Mouse (Mus musculus) cerebellum, adult 9-11 months (tissue): ENCODE data around the gene Pcx.
A peak's percentile ranks its signal among the peaks of the same experiment; 100 is the strongest.

Source experiments
- DNase-seq: peaks from one replicate; pipeline ENCODE4 v3.0.0; 2022

Gene Pcx

DNA sequence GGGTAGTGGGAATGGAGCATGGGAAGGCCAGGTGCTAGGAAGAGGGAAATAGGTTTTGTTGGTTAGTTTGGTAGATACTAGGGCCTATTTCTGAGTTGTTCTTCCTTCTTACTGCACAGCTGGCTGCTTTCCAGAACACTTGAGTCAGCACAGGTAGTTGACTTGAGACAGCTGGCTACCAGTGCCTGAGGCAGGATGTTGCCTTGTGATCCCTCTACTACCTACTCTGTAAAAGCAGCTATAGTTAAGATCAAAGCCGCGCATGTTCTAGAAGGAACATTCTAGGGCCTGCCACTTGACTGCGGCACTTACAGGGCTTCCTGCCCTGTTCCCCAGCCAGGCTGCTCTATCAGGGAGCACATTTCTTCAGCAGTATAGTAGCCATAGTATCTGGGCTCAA is 79.8 kb downstream of the Pcx start:
- DNase-seq: no peak

DNA sequence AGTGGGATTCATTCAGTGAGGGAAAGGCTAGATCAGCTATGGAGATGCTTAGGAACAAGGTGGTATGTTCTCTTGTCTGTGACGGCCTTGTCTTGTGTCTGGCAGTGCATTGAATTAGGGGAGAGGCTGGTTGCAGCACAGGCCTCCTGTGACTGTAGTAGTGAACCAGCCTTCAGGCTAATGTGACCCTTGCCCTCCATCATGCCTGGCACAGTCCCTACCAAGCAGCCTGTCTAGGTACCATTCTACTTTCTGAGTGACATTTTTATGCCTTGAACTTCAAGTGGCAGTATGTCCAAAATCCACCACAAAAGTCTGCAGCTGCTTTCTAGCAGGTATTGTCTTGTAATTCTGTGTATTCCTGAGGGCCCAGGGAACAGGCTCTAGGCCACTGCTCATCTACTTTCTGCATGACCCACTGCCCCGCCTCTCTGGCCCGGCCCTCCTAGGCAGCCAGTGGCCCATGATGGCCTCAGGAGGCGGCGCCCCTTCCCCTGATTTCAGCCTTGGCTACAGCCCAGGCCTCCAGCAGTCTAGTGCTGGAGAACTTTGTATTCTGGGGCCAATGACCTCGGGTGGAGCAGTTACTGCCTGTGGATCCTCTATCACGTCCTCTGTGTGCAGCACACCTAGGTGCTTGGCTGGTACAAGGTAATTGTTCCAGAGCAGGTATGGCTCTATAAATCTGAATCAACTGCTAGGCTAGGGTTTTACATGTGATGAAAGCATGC is 83.7 kb downstream of the Pcx start:
- no peak for DNase-seq

DNA sequence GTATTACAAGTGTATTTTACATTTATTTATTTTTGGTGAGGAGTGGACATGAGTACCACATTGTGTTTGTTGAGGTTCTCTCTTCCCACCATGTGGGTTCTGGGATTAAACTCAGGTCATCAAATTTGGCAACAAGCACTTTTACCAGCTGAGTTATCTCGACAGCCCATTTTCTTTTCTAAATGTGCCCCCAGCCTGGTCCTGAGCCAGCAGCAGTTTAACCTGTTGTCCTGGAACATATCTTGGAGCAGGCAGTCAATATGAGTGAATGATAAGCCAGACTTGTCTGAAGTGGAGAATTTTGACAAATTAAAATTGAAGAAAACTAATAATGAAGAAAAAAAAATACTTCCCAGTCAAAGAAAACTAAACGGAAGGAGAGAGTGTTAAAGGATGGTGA is 85.8 kb downstream of the Pcx start:
- no peak for DNase-seq

- DNase-seq: no peak
Observed at GRCm38 (mm10) chr19:4602459-4602858, 92.2 kb downstream of the Pcx start.

DNA sequence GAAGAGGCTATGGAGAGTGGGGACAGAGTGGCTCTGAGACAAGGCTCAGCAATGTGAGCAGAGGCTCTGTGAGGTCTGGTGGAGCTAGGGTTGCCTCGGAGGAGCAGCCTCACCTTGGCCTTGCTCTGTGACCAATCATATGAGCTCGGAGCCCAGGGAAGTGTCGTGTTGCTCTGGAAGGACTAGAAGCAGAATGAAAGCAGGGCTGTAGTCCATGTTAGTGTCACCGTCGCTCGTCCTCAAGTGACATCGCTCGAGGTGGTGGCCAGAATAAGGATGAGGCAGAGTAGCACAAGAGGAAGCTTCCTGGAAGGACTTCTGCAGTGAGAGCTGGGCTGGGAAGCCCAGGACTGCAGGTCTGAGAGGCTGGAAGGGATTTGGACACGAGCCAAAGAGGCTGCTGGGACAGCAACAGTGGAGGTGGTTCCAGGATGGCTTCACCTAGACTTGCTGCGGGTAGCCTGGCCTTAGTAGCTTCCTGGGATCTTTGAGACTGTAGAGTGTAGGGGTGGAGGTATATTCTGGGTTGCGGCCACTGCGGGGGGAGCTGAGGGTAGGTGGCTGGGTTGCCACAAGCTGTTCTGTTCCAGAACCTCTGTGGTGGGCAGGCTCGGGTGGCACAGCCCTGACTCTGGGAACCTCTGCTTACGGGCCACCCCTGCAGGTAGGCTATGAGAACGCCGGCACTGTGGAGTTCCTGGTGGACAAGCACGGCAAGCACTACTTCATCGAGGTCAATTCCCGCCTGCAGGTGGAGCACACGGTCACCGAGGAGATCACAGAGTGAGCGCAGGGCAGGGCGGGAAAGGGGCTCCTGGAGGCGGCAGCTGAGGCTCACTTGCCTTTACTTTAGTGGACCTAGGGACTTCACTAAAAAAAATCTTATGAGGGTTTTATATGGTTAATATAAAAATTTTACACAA is 93.8 kb downstream of the Pcx start:
- DNase-seq: peak; percentile 50

DNA sequence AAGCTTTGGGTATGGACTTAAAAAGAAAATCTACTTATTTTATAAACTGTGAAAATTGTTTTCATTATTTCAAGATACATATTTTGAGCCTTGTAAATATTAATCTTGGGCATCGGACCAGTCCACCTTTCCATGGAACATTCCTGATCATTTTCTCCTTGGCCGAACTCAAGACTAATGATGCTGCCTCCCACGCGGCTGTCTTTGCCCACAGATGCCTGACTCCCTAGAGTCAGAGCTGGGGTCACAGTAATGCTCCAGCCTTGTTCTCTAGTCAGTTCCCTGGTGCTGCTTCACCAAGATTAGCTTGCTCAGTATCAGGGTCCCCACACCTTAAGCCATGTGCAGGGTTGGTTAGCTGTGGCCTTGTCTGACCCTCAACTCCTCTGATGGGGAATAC is 95.4 kb downstream of the Pcx start:
- DNase-seq: no peak

DNA sequence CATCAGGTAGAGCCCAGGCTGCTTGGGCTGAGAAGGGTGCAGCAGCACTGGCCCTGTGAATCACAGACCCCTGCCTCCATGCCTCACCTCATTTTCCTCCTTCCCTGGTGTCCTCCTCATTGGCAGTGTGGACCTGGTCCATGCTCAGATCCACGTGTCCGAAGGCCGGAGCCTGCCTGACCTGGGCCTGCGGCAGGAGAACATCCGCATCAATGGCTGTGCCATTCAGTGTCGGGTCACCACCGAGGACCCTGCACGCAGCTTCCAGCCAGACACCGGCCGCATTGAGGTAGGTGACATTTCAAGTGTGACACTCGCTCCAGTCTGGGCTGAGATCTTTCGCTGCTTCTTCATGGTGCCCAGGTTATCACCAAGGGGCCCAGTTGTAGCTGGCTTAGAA is 97.1 kb downstream of the Pcx start:
- DNase-seq: no peak

DNA sequence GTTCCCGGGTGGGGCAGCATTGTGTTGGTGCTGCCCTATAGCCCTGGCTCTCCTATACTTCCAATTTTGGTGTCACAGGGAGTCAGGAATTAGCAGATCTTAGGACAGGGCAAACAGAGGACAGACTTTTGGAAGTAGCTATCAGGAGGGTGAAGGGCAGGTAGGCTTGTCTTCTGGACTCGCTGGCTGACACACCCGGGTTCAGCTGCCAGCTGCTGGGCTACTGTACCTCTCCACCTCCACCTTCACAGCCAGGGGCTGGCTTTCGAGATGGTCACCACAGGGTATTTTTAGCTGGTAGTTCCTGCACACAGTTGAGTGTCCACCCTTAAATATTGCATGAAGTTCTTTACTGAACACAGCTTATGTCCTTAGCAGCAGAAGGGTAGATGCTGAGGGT is 98.2 kb downstream of the Pcx start:
- no peak for DNase-seq

DNA sequence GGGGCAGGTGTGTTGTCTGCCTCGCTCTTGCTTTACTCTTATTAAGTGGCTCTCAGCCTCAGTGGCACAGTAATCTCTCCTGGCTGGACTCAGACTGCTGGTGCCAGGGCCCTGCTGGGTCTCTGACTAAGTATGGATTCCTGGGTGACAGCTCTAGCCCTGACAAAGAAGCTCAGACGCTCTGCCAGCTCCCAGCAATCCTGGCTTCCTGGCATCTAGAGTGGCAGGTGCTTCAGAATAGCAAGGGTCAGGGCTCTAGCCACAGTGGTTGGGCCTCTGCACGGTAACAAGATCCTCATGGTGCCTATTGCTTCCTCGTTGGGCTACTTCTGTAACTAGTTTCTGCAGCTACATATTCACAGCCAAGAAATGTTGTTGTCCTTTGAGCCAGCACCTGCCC is 99.8 kb downstream of the Pcx start:
- no peak for DNase-seq

DNA sequence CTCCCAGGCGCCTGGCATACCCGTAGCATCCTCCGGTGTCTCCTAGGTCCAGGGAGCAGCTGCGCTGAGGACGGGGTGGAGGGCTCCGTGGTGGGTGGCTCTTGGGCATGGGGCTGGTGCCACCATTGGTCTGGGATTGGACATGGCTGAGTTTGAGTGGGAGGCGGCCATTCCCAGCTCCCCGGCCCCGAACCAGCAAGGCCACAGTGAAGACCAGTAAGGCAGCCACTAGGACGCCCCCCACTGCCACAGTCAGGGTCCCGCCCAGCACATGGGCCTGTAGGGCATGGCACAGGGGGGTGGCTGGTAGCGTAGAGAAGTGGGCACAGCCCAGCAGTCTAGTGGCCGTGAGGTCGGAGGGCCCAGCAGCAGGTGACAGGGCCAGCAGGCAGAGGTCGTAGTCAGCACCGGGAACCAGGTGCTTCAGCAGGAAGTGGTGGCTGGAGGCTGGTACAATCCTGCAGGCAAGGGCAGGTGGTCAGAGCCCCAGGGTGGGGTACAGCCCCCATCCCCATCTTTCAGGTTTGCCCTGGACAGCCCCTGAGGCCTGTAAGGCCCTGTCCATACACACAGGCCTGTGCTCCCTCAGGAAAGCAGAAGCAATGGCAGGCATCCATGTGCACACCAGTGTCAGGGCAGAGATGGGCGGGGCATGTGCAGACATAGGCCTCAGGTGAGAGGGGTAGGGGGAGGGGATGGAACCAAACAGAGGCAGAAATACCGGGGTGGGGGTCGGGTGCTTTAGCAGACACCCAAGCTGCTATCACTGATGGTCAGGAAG is 102.1 kb downstream of the Pcx start:
- peak; percentile 57 for DNase-seq

DNA sequence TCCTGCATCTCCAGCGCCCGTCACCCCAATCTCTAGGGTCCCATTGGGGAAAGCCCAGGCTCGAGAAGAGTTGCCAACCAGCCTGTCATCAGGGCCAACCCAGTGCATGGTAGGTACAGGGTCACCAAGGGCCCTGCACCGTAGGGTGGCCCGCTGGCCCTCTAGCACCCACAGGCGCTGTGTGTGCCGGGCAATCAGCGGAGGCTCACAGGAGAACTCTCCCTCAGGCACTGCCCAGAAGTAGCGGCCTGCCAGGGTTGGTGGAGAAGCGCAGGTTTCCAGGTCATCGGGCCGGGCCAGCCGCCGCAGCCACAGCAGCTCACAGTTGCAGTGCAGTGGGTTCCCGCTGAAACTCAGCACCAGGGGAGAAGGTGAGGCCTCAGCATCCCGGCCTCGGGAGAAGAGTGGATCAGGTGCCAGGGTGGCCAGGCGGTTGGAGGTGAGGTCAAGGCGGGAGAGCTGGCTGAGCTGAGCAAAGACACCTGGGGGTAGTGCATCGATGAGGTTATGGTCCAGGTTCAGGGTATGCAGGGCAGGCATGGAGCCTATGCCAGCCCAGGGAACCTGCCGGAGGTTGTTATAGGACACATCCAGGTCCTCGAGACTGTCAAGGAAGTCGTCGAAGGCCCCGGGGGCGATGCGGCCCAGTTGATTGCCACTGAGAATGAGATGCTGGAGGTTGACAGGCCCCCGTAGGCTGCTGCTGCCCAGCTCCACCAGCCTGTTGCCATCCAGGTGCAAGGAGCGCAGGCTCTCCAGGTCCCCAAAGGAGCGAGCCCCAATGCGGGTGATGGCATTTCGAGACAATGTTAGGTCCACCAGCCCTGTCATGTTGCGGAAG is 103.4 kb downstream of the Pcx start:
- DNase-seq: peak; percentile 59

GRCm38 (mm10) chr19:4614305-4615150 is 104.3 kb downstream of the Pcx start:
- DNase-seq: peak; percentile 71

- peak; percentile 92 for DNase-seq
Observed at GRCm38 (mm10) chr19:4615151-4616093, 105.2 kb downstream of the Pcx start, which contains the start of gene Lrfn4. Gene Lrfn4 (minus strand): TSS chr19:4615667.

DNA sequence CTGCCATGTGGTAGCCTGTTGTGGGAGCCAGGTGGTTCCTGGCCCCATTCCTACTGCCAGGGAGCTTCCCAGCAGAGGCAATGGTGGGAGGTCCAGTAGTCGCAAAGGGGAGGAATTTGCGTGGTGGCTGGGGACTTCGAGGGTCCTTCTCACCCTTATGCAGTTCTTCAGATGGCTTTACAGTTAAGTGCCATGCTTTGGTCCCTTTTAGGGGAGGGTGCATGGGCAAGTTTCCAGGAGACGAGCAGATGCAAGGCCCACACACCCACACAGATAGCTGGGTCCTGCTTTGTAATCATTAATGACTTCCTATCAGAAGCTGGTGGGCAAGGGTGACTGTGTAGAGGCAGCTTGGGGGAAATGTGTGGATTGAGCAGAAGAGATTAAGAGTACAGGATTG is 106.3 kb downstream of the Pcx start:
- peak; percentile 59 for DNase-seq

- no peak for DNase-seq
Observed at GRCm38 (mm10) chr19:4618183-4618582, 107.9 kb downstream of the Pcx start.

DNA sequence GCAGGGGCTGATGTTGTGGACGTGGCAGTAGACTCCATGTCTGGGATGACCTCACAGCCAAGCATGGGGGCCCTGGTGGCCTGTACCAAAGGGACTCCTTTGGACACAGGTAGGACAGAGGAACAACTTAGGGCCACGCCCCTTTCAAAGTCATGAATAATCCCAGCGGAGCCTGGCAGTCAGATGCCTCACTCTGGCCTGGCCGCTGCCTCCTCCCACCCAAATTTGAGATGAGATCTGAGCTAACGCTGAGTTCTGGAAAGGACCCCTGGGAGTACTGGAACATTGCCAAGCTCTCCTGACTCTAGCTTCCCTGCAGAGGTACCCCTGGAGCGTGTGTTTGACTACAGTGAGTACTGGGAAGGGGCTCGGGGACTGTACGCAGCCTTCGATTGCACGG is 109.2 kb downstream of the Pcx start:
- DNase-seq: peak; percentile 49

DNA sequence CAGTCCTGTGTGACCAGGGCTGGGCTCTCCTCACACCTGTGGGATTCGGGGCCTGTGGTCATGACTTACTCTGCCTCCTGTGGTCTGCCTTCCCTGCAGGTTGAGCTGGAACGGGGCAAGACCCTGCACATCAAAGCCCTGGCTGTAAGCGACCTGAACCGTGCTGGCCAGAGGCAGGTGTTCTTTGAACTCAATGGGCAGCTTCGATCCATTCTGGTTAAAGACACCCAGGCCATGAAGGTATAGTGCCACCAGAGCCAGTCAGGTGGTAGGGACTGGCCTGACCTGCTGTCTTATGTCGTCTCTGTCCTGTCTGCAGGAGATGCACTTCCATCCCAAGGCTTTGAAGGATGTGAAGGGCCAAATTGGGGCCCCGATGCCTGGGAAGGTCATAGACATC is 110.4 kb downstream of the Pcx start:
- DNase-seq: peak; percentile 15

GRCm38 (mm10) chr19:4622780-4623179 is 112.5 kb downstream of the Pcx start:
- peak; percentile 25 for DNase-seq

DNA sequence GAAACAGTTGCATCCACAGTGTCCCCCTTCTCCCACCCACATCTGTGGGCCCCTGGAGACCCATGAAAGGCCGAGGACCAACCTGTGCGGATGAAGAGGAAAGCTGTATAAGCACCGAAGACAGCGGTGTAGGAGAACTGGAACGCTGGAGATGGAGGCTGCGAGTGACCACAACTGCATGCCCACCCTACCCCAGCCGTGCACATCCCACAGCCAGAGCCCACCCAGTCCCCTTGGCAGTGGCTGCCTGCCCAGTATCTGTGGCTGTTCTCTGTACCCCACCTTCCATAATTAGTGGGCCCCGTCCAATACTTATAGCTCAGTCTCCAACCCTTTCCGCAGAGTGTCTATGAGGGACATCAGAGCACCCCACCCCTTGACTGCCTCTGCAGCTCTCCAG is 113.1 kb downstream of the Pcx start:
- DNase-seq: peak; percentile 45

- no peak for DNase-seq
Observed at GRCm38 (mm10) chr19:4624006-4624405, 113.7 kb downstream of the Pcx start.
